Mouse (Mus musculus) gastrocnemius, postnatal 36 days (tissue): ENCODE data around the gene Plcg2. TPM values are rescaled to one million over a fixed set of nuclear protein-coding genes. Genes with fewer than 3 reads are reported as not detected.

Experiments
- DNase-seq, 2 experiments: peaks; one replicate each; pipeline ENCODE4 v3.0.0; 2022
- intact Hi-C: fragments of 180-260 bp; cut with DNase I; formaldehyde crosslinking; loops from one replicate; pipeline ENCODE4 v1.15.1; 2025
- total RNA-seq, 2 experiments: library from RNA; stranded (reverse); gene quantifications; 2 replicates each; pipeline ENCODE4 v1.2.3; 2021

Plcg2 gene
- total RNA-seq, 2 experiments from 2014 or later, result 0.59 to 0.61 TPM

- DNase-seq, result no peak
These were observed 45.7 kb downstream of the Plcg2 start for GRCm38 (mm10) chr8:117543789-117544188.

GRCm38 (mm10) chr8:117545043-117545442, 47.0 kb downstream of the Plcg2 start:
- intact Hi-C loops, result no loop called here
- DNase-seq, result no peak

More at GRCm38 (mm10) chr8:117543789-117544188, 45.7 kb downstream of the Plcg2 start:
- intact Hi-C loops, result no loop called here

- intact Hi-C loops, result no loop called here
- DNase-seq, result no peak
These were observed 48.3 kb downstream of the Plcg2 start for GRCm38 (mm10) chr8:117546386-117546785.

GRCm38 (mm10) chr8:117547945-117548344, 49.9 kb downstream of the Plcg2 start:
- intact Hi-C loops, result no loop called here
- no peak for DNase-seq

GRCm38 (mm10) chr8:117548453-117548852, 50.4 kb downstream of the Plcg2 start:
- no peak for DNase-seq
- intact Hi-C loops, result no loop called here

GRCm38 (mm10) chr8:117550529-117550928, 52.4 kb downstream of the Plcg2 start:
- intact Hi-C loops, result no loop called here
- no peak for DNase-seq

GRCm38 (mm10) chr8:117561014-117561413, 62.9 kb downstream of the Plcg2 start:
- intact Hi-C loops, result no loop called here
- no peak for DNase-seq

GRCm38 (mm10) chr8:117561735-117562361, 63.8 kb downstream of the Plcg2 start:
- intact Hi-C loops, result no loop called here
- DNase-seq, result no peak

- intact Hi-C loops, result no loop called here
- DNase-seq, result no peak
These were observed 64.4 kb downstream of the Plcg2 start for GRCm38 (mm10) chr8:117562445-117563014.

GRCm38 (mm10) chr8:117569409-117569808, 71.3 kb downstream of the Plcg2 start:
- intact Hi-C loops, result no loop called here
- DNase-seq, result peak; percentile 43 to 46

GRCm38 (mm10) chr8:117576291-117576785, 78.2 kb downstream of the Plcg2 start:
- intact Hi-C loops, result no loop called here
- no peak for DNase-seq

GRCm38 (mm10) chr8:117577059-117577458, 79.0 kb downstream of the Plcg2 start:
- intact Hi-C loops, result no loop called here
- no peak for DNase-seq

- intact Hi-C loops, result no loop called here
- no peak for DNase-seq
These were observed 79.8 kb downstream of the Plcg2 start for GRCm38 (mm10) chr8:117577883-117578282.

GRCm38 (mm10) chr8:117578856-117579255, 80.8 kb downstream of the Plcg2 start:
- no peak for DNase-seq
- intact Hi-C loops, result no loop called here

- intact Hi-C loops, result no loop called here
- no peak for DNase-seq
These were observed 95.8 kb downstream of the Plcg2 start for GRCm38 (mm10) chr8:117593862-117594261.

- intact Hi-C loops, result no loop called here
- DNase-seq, result no peak
These were observed 96.9 kb downstream of the Plcg2 start for GRCm38 (mm10) chr8:117595001-117595400.

GRCm38 (mm10) chr8:117596777-117597176, 98.7 kb downstream of the Plcg2 start:
- no peak for DNase-seq
- intact Hi-C loops, result no loop called here

- intact Hi-C loops, result no loop called here
These were observed 102.7 kb downstream of the Plcg2 start for GRCm38 (mm10) chr8:117600839-117601238.

GRCm38 (mm10) chr8:117604101-117604500, 106.0 kb downstream of the Plcg2 start:
- intact Hi-C loops, result no loop called here
- DNase-seq, result no peak

More at GRCm38 (mm10) chr8:117600839-117601238, 102.7 kb downstream of the Plcg2 start:
- no peak for DNase-seq

- intact Hi-C loops, result no loop called here
- DNase-seq, result no peak
These were observed 106.6 kb downstream of the Plcg2 start for GRCm38 (mm10) chr8:117604671-117605070.

- no peak for DNase-seq
- intact Hi-C loops, result no loop called here
These were observed 107.1 kb downstream of the Plcg2 start for GRCm38 (mm10) chr8:117605201-117605600.

- intact Hi-C loops, result no loop called here
- DNase-seq, result no peak
These were observed 112.4 kb downstream of the Plcg2 start for GRCm38 (mm10) chr8:117610506-117610905.
